ENCODE assay signal across 7 mouse cellular contexts in genomic region chr9:122018782-122019395, GRCm38 (mm10). TPM values are rescaled to one million over a fixed set of nuclear protein-coding genes. Genes with fewer than 3 reads are reported as not detected.
DNase-seq lines count a peak whose midpoint lies in the region; ATAC-seq lines count a peak whose summit lies in the region.

No protein-coding gene starts in this region.

- no peak overlapping the region for H3K4me3 ChIP-seq in embryonic facial prominence, embryonic 10.5 days
- no peak overlapping the region for H3K4me3 ChIP-seq in heart, embryonic 10.5 days
- H3K4me3 ChIP-seq in kidney, embryonic 14.5 days (ENCODE audit: low read length), result no peak overlapping the region

- H3K27ac ChIP-seq in embryonic facial prominence, embryonic 10.5 days (replicated peaks), result 0 out of 2 replicates have a peak overlapping the region, but pooled peaks have one; percentile 20
- 0 out of 2 replicates have a peak overlapping the region, but pooled peaks have one; percentile 52 for H3K27ac ChIP-seq in heart, embryonic 10.5 days
- no peak overlapping the region for H3K27ac ChIP-seq in kidney, embryonic 14.5 days (ENCODE audit: low read depth, low read length)

- no peaks in the 10 kb centered on the region for H3K9me3 ChIP-seq in embryonic facial prominence, embryonic 10.5 days
- no peaks in the 10 kb centered on the region for H3K9me3 ChIP-seq in heart, embryonic 10.5 days
- H3K9me3 ChIP-seq in kidney, embryonic 14.5 days (ENCODE audit: control insufficient read depth, low read length), result no peaks in the 10 kb centered on the region

- peak; percentile 65; the same call in 1 of the 2 replicates for ATAC-seq in kidney, embryonic 14.5 days (ENCODE audit: low FRiP score, low TSS enrichment)

- no peaks in the 10 kb centered on the region for H3K27me3 ChIP-seq in embryonic facial prominence, embryonic 10.5 days (replicated peaks; ENCODE audit: low read depth, poor library complexity, severe bottlenecking)
- H3K27me3 ChIP-seq in heart, embryonic 10.5 days (ENCODE audit: insufficient read depth, poor library complexity, severe bottlenecking), result no peaks in the 10 kb centered on the region
- no peaks in the 10 kb centered on the region for H3K27me3 ChIP-seq in kidney, embryonic 14.5 days (ENCODE audit: control insufficient read depth, insufficient read depth, low read length)

- peaks cover 18% of the 10 kb centered on the region for H3K4me1 ChIP-seq in embryonic facial prominence, embryonic 10.5 days
- peaks cover 27% of the 10 kb centered on the region for H3K4me1 ChIP-seq in heart, embryonic 10.5 days
- no peaks in the 10 kb centered on the region for H3K4me1 ChIP-seq in kidney, embryonic 14.5 days (ENCODE audit: control insufficient read depth, insufficient read depth, low read length)

- no peak overlapping the region for H3K4me2 ChIP-seq in kidney, embryonic 14.5 days (replicated peaks; ENCODE audit: low read depth, low read length)

- 18% methylated on average over 8 of the region's 8 CpGs for WGBS in embryonic facial prominence, embryonic 10.5 days
- 28% methylated on average over 8 of the region's 8 CpGs for WGBS in heart, embryonic 10.5 days
- WGBS in kidney, embryonic 14.5 days, result 23% methylated on average over 8 of the region's 8 CpGs

- H3K36me3 ChIP-seq in embryonic facial prominence, embryonic 10.5 days (replicated peaks), result no peaks in the 10 kb centered on the region
- no peaks in the 10 kb centered on the region for H3K36me3 ChIP-seq in heart, embryonic 10.5 days
- H3K36me3 ChIP-seq in kidney, embryonic 14.5 days (ENCODE audit: control insufficient read depth, insufficient read depth, low read length), result no peaks in the 10 kb centered on the region

- no peak overlapping the region for H3K9ac ChIP-seq in kidney, embryonic 14.5 days (ENCODE audit: low read depth, low read length)

- DNase-seq in ES-CJ7 (ENCODE audit: low read depth, low spot score), result peak; percentile 45
- peak; percentile 49 to 58 for DNase-seq in adrenal gland, adult 18-20 months (ENCODE audit: low spot score in 2 of 2)
- DNase-seq in embryonic facial prominence, embryonic 10.5 days (ENCODE audit: low spot score), result peak; percentile 61
- DNase-seq in heart, embryonic 10.5 days (ENCODE audit: low spot score), result no peak
- peak; percentile 78 for DNase-seq in lung, postnatal 14 days
- DNase-seq in right cerebral cortex, postnatal 36 days (ENCODE audit: low spot score in 2 of 2), result peak; percentile 25 to 40

RNA-seq across cellular contexts. Expression of gene Pomgnt2, which starts 22.0 kb away (rescaled TPM):
- 10 to 100 TPM; 19.2 to 19.7 TPM for total RNA-seq in adrenal gland, adult 18-20 months (2021)
- 13.5 and 13.9 TPM in 2 replicates for polyA plus RNA-seq in embryonic facial prominence, embryonic 10.5 days (2016; fragmentation: Nextera tagmentation; extraction: Ambion mirVana)
- 12.9 and 16.2 TPM in 2 replicates for polyA plus RNA-seq in heart, embryonic 10.5 days (2016; fragmentation: Nextera tagmentation; extraction: Ambion mirVana)
- 8.6 and 11.6 TPM in 2 replicates for polyA plus RNA-seq in kidney, embryonic 14.5 days (2014; fragmentation: Nextera tagmentation; extraction: Ambion mirVana)
